Comparison of ENCODE assay signal across 7 mouse cellular contexts in genomic region chr16:95990462-95991121, GRCm38 (mm10). TPM values are rescaled to one million over a fixed set of nuclear protein-coding genes. Genes with fewer than 3 reads are reported as not detected.
DNase-seq lines count a peak whose midpoint lies in the region; ATAC-seq lines count a peak whose summit lies in the region.

Gene Psmg1, minus strand, starts transcription at chr16:95990960.

- peaks cover 57% of the 10 kb centered on the region for H3K36me3 ChIP-seq in embryonic facial prominence, embryonic 10.5 days (replicated peaks)
- H3K36me3 ChIP-seq in limb, embryonic 10.5 days = peaks cover 62% of the 10 kb centered on the region
- H3K36me3 ChIP-seq in midbrain, embryonic 13.5 days = peaks cover 46% of the 10 kb centered on the region

- H3K27me3 ChIP-seq in embryonic facial prominence, embryonic 10.5 days (replicated peaks; ENCODE audit: low read depth, poor library complexity, severe bottlenecking) = no peaks in the 10 kb centered on the region
- H3K27me3 ChIP-seq in limb, embryonic 10.5 days (ENCODE audit: low read depth, poor library complexity, severe bottlenecking) = no peaks in the 10 kb centered on the region
- no peaks in the 10 kb centered on the region for H3K27me3 ChIP-seq in midbrain, embryonic 13.5 days

- peak; percentile 93 for ATAC-seq in granulocyte monocyte progenitor cell, adult 5-6 weeks (replicated peaks; ENCODE audit: poor library complexity, severe bottlenecking)
- peak; percentile 97 for ATAC-seq in midbrain, embryonic 13.5 days

- peak within 1 kb of the TSS; percentile 91 for H3K27ac ChIP-seq in embryonic facial prominence, embryonic 10.5 days (replicated peaks)
- peak within 1 kb of the TSS; percentile 93 for H3K27ac ChIP-seq in limb, embryonic 10.5 days
- H3K27ac ChIP-seq in midbrain, embryonic 13.5 days = peak within 1 kb of the TSS; percentile 88

- H3K9me3 ChIP-seq in embryonic facial prominence, embryonic 10.5 days = no peaks in the 10 kb centered on the region
- H3K9me3 ChIP-seq in limb, embryonic 10.5 days (replicated peaks) = no peaks in the 10 kb centered on the region
- H3K9me3 ChIP-seq in midbrain, embryonic 13.5 days = no peaks in the 10 kb centered on the region

- peak; percentile 100 for DNase-seq in adrenal gland, postnatal 10 days
- peak; percentile 97 for DNase-seq in embryonic facial prominence, embryonic 10.5 days (ENCODE audit: low spot score)
- peak; percentile 91 for DNase-seq in kidney, adult 11 months
- DNase-seq in limb, embryonic 10.5 days (ENCODE audit: low spot score) = peak; percentile 100
- peak; percentile 96 for DNase-seq in spleen, adult 12 weeks (ENCODE audit: low spot score)

- peaks cover 24% of the 10 kb centered on the region for H3K4me1 ChIP-seq in embryonic facial prominence, embryonic 10.5 days
- H3K4me1 ChIP-seq in limb, embryonic 10.5 days = peaks cover 35% of the 10 kb centered on the region
- H3K4me1 ChIP-seq in midbrain, embryonic 13.5 days (replicated peaks) = peaks cover 15% of the 10 kb centered on the region

- H3K4me3 ChIP-seq in embryonic facial prominence, embryonic 10.5 days = peak within 1 kb of the TSS; percentile 85
- peak within 1 kb of the TSS; percentile 86 for H3K4me3 ChIP-seq in limb, embryonic 10.5 days
- H3K4me3 ChIP-seq in midbrain, embryonic 13.5 days (replicated peaks) = peak within 1 kb of the TSS; percentile 82

- WGBS in embryonic facial prominence, embryonic 10.5 days = under 1% methylated on average over 62 of the region's 62 CpGs
- under 1% methylated on average over 62 of the region's 62 CpGs for WGBS in limb, embryonic 10.5 days
- under 1% methylated on average over 62 of the region's 62 CpGs for WGBS in midbrain, embryonic 13.5 days

- H3K4me2 ChIP-seq in midbrain, embryonic 13.5 days (replicated peaks) = peak within 1 kb of the TSS; percentile 72

- H3K9ac ChIP-seq in midbrain, embryonic 13.5 days (replicated peaks) = peak within 1 kb of the TSS; percentile 79

RNA-seq across cellular contexts. Expression of gene Psmg1, which starts in this region (rescaled TPM):
- total RNA-seq in adrenal gland, postnatal 10 days (2021) = 10 to 100 TPM; 37.2 to 40.0 TPM
- polyA plus RNA-seq in embryonic facial prominence, embryonic 10.5 days (2016; fragmentation: Nextera tagmentation; extraction: Ambion mirVana) = 115 and 122 TPM in 2 replicates
- total RNA-seq in granulocyte monocyte progenitor cell, adult 5-6 weeks (2014; fragmentation: Nextera tagmentation) = 53.2 and 68.7 TPM in 2 replicates
- 71.9 and 94.4 TPM in 2 replicates for total RNA-seq in granulocyte monocyte progenitor cell, adult 5-6 weeks (2017)
- 139 and 149 TPM in 2 replicates for polyA plus RNA-seq in limb, embryonic 10.5 days (2016; fragmentation: Nextera tagmentation; extraction: Ambion mirVana)
- 58.0 and 58.5 TPM in 2 replicates for polyA plus RNA-seq in midbrain, embryonic 13.5 days (2015; fragmentation: Nextera tagmentation; extraction: Ambion mirVana)

Comparison
In these comparisons a context has a peak if more than half of its experiments do, and no peak if none do; other contexts are left out.
1. Peak in every context shown above with its lines: DNase-seq, ATAC-seq, H3K4me3 ChIP-seq and H3K27ac ChIP-seq.